Mouse (Mus musculus) frontal cortex, adult (tissue): Measurements from ENCODE around the gene Rras2.

Experiments
- ATAC-seq: cut with Nextera tagmentation; 2 replicates; pipeline ENCODE4 v1.9.2; 2017; ENCODE audit warnings: mild to moderate bottlenecking, moderate library complexity, mixed read lengths; ENCODE audit not compliant: low TSS enrichment

The Rras2 gene

DNA sequence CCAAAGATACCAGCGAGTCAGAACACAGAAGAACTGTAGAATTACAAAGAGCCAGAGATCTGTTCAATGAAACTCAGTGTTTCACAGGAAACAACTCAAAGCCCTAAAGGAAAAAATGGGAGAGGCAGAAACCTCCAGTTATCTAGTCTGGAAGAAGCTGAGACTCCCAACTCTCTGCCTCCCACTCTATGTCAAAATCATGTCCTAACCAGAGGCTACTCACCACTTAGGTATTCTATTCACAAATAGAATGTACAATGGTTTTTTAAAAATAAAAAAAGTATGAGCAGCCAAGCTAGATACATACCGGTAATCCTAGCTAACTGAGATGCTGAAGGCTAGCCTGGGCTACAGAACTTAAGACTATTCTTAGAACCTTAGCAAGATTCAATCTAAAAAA lies 3.3 kb downstream of the Rras2 start:
- ATAC-seq = no peak

DNA sequence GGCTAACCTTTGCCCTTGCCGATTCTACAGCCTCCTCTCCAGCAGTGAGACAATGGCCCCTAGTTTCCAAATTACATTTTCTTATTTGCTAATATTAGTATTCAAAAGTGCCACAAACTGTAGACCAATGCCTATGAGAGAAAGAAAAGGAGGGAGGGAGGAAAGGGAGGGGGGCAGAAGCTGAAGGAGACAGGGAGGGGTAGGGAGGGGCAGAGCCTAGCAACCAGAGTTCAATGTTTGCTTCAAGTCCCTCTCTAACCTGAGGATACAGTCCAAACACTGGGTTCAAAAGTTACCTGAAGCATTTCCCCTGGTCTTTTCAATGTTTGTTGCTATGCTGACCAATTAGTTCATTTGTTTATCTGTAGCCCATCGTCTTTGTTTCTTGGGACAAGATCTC lies 7.1 kb downstream of the Rras2 start:
- no peak for ATAC-seq

DNA sequence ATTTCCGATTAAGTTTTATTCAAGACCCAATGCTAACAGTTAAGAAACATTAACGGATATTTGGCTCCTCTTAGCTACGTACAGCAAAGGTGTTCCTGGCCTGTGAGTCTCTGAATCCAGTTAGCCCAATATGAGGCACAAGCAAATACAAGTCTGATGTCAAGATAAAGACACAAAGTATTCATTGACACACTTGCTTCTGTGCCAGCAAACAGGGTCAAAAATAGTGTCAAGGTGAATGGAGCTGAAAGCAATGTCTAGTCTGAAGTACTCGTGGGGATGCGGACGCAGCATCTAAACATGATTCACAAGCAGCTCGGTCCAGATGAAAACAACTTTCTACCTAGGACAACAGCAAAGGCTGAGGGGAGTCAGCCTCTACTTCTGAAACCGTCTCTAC lies 11.7 kb downstream of the Rras2 start:
- no peak for ATAC-seq

DNA sequence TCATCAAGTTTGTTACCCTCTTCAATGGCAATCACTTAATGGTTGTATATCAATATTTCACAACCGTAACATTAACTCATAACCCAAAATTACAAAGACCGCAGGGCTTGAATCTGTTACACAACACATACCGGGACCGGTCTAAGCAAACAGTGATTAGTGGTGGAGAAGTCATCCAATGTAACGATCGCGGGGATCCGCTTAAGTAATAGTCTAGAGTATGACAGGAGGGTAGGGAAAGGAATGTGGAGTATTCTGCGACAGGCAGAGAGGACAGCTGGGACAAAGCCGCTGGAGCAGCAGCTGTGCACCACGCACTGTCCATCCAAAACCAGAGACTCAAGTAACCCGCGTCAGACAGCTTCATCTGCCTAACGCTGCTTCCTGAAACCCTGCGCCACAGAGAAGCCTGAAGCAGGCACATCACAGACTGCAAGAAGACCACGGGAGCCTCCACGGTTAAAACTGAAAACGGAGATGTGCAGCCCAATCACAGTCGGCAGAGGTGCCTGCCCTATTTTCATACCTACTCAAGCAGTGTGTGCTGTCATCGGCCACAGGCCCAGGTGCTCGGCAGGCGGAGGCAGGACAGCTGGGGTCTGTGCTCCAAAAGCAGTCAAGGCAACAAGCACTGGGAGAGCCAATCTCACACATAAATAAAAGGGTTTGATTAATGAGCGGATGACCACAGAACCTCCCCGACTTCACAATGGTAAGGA lies 13.8 kb downstream of the Rras2 start:
- ATAC-seq = 0 out of 2 replicates have a peak, but pooled peaks have one; percentile 17

DNA sequence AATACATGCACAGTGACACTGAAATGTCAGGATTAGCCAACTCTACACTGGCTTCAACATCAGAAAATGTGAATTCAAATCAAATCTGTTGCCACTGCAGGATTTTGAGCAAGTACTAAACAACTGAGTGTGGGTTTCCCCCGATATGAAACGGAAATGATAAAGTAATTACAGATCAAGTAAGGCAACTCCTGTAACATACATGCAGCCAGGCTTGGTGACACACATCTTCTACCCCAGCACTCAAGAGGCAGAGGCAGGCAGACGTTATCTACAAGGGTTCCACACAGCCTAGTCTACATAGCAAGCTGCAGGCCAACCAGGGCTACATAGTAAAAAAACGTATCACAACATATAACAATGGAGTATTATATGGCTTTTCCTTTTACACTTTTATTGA lies 14.4 kb downstream of the Rras2 start:
- ATAC-seq = no peak

DNA sequence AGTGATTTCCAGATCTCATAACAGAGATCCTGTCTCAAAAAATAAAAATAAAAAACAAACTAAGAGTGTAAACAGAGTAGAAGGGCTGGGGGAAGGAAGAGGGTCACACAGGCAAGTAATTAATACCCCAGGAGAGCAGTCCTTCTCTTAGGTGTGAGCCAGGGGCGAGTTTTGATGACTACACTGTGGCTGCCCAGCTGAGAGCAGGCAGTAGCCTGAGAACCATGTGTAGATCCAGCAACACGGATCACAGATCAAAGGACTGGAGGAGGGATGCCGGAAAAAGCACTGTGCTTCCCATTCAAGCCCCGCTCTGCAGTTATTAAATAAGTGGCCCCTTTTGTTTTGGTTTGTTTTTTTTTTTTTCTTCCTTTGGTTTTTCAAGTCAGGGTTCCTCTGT lies 15.0 kb downstream of the Rras2 start:
- ATAC-seq = no peak

DNA sequence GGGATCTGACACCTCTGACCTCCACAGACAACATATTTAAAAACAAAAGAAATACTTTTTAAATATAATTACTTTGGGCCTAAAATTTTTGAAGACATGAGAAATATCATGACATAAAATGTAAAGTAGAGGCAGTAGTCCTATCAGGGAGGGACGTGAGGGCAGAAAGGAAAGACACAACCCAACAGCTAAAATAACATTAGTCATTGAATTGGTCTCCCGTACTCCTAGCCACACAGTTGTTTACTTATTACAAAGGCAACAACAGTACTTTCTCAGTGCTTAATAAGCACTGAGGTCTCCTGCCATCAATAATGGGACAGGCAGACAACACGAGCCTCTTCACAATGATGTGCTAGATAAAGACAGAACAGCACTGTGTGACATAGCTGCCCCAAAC lies 16.2 kb downstream of the Rras2 start:
- no peak for ATAC-seq

DNA sequence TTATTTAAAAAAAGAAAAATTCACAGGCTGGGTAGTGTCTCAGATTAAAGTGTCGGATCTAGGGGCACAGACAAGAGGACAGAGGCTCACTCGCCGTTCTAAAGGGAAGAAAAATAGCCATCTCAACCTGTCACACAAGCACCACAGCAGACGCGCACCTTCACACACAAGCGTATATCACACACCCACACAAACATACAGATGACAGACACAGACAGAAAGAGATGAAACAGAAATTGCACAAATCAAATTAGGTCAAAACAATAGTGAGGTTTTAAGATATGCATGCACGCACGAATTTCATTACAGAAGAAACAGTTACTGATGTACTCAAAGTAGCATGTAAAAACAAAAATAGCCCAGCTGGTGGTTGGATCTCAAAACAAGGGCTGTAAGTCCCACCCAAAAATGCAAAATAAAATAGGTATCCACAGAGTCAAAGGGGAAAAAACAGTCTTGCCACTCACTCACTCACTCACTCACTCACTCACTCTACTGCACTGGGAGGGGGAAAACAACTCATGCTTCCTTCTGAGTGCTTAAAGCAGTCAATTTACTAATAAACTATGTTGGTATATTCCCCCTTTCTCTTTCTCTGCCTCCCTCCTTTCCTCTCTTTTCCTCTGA lies 23.9 kb downstream of the Rras2 start:
- ATAC-seq = no peak

DNA sequence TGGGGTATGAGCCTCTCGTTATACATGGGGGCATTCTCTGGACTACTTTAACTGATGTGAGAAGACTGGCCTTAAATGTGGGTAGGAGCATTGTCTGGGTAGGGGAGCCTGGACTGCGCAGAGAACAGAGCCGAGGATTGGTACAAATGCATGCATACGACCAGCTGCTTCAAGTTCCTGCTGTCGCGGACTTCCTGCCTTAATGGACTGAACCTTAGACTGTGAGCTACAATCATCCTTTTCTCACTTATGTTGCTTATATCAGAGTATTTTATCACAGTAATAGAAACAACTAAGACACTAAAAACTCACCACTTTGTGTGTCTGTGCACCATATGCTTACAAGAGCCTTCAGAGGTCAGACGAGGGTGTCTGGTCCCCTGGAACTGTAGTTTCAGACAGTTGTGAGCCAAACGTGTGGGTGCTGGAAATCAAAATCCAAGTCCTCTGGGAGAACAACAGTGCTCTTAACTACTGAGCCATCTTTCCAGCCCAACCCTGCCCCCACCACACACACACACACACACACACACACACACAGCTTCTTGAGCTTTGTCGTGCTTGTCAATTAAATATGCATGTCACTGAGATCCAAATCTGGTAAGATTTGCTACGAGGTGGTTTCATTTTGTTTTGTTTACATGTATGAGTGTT lies 26.6 kb downstream of the Rras2 start:
- no peak for ATAC-seq

DNA sequence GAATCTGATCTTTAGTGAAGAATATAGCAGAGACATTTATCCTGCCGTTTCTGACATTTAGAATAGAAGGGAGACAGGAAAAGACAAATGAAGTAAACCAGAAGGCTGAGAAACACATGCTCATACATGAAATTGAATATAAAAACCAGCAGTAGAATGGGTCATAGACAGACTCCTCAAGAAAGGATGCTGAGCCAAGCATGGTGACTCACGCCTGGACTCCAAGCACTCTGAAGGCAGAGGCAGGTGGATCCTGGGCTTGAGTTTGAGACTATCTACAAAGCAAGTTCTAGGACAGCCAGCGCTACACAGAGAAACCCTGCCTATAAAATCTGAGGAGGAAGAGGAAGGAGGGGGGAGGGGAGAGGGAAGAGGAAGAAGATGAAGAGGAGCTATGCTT lies 27.4 kb downstream of the Rras2 start:
- ATAC-seq = no peak

DNA sequence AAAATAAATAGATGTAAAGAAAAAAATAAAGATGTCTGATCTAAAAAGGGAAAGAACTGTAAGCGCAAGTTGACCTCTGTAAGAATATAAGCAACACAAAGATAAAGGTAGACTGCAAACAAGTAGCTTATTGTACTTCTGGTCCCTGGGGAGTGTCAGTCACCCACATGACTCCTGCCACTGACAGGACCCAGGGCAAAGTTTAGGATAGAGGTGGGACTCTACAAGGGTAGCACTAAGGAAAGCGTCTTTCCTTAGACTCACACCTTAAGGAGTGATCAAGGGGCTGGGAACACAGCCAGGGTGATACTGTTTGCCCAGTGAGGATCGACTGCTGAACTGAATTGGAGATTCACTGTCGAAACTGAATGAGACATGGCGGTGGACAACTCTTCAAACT lies 28.7 kb downstream of the Rras2 start:
- no peak for ATAC-seq

DNA sequence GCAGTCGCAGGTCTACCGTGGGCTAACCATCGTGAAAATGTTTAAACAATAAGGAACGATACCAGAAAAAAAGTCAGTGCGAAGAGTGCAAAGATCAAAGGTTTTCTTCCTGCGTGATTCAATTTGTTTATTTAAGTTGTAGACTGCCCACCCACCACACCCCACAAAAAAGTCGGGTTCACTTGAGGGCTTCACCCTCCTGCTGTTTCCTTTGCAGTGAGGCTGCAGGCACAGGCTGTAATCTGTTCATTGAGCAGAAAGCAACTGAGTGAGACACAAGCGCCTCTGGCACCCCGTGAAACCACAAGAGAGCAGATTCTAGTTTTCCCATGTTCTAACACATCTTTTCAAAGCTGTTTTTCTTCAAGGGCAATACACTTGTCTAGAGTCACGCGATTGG lies 29.6 kb downstream of the Rras2 start:
- ATAC-seq = peak; percentile 38; the same call in 1 of the 2 replicates

DNA sequence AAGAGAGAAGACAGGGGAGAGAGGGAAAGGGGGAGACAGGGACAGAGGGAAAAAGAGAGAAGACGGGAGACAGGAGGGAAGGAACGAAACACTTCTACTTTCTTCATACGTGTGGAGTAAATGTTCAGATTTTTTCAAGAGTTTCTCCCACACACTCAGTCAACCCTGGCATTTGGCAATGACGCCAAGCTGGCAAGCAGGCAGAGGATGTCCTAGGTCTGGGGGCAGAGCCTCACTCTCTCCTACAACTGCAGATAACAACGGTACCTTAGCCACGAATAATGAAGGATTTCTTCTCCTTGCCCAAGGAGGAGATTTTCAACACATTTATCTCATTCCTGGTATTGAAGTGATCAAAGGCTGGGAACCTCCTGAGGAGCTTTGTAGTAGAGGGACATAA lies 30.2 kb downstream of the Rras2 start:
- ATAC-seq = peak; percentile 58; the same call in 1 of the 2 replicates

DNA sequence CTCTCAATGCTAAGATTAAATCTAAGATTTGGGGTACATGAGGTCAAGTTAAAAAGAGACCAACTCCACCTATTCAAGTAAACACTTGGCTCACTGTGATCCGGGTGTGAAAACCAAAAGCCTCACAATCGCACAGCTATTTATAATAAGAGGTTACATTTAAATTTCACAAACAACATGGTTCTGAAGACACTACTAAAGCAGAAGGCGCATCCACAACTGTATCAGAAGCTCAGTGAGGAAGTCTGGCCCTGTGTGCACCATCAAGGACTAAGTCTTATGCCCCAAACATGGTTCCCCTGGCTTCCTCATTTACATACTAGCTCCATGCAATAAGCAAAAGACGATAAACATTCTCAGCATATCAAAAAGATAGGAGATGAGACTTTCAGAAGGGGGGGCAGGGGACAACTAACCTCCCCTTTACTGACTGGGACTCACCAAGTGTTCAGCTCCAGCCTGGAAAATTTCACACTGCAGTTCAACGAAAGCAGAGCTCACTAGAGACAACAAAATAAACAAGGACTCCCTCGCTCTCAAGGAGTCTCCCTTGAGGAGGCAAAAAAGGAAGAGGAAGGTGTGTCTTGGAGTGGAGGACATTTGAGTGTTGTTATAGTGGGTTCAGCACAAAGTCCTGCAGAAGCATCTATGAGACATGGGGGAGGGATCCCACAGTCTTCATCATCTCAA lies 31.4 kb downstream of the Rras2 start:
- no peak for ATAC-seq

DNA sequence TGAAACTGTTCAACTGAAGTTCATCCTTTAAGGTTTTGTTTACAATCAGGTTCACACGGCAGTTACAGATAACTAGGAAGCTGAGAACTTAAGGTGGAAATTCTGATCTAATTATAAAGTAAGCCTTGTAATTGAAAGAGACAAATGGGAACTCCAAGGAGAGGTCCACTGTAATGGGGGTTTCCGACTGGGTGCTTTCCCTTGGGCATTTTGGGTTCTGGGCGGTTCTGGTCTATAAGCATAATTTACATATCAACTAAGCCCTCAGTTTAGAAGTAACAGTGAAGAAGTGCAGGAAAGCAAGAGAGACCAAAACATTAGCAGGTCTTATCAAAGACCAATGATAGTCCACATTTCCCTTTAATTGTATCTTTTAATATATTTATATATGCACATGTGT lies 33.8 kb downstream of the Rras2 start:
- no peak for ATAC-seq

DNA sequence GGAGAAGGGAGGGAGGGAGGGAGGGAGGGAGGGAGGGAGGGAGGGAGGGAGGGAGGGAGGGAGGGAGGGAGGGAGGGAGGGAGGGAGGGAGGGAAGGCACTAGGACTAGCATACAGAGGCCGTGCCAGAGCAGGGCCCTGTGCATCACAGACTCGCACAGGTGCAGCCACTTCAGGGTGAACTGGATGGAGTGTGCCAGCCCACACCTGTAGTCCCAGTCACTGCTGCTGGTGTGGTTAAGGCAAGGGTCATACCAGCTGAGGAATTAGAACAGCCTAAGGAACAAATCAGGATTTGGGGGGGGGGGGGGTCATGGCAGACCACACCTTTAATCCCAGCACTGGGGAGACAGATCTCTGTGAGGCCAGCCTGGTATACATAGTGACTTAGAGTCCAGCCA lies 34.5 kb downstream of the Rras2 start:
- no peak for ATAC-seq

DNA sequence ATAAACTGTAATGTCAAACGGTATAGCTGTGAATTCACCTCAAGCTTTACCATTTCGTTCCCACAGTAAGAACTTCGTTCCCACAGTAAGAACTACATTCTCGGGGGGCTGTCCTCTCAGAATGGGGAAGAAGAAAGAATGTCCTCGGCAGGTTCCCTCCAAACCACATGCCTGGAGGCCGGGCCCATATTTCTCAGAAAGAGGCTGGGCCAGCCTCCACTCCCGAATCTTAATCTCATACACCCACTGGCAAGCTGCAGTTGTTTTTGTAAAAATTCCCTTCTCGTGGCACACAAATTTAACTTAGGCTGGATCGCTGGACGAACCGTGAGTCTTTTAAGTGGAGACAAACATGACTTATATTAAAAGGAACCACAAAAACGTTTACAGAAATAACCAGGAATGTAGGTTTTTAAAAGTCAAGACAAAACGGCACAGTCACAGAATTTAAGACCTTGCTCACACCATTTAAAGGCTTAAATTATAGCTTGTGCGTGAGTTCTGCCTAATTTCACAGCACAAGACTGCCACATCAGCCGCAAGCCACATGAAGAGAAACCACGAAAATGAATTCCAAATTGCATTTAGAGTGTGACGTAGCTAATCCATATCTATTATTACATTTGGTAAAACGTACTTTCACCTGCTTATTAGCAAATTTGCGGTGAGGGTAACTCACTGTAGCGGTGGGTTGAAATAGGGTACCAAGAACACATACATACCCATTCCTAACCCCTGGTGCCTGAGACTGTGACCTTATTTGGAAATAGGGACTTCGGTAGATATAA lies 35.8 kb downstream of the Rras2 start:
- peak; percentile 85 for ATAC-seq

DNA sequence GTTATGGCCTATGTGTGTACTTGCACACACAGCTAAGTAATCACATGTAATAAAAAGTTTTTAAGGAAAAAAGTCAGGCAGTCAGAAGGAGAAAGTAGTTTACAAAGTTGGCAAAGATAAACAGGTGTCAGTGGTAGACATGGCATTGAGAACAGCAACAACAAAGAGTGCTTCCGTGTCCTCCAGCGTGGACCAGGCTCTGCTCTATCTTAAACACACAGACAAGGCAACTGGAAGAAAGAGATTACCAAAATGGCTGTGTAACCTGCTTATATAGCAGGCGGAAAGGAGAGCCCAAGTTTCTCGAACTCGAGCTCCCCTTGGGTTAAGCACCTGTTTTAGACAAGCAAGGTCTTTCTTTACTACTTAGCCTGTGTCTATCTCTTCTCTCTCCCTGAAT lies 37.3 kb downstream of the Rras2 start:
- ATAC-seq = no peak

DNA sequence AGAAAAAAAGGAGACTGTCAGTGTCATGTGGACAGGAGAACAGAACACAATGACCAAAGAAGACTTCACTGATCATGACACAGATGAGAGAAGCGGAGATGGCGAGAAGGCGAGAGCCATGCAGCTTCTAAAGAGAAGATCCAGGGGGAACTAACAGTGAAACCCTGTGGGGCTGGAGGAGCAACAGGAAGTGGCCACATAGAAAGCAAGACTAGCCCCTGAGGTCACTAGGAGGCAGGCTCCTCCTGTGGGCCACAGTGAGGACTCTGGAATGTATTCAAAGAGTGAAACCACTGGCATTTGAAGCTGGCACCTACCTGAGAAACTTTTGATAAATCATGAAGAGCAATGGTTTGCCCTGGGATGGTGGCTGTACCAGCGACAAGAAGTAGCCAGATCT lies 38.2 kb downstream of the Rras2 start:
- ATAC-seq = no peak

DNA sequence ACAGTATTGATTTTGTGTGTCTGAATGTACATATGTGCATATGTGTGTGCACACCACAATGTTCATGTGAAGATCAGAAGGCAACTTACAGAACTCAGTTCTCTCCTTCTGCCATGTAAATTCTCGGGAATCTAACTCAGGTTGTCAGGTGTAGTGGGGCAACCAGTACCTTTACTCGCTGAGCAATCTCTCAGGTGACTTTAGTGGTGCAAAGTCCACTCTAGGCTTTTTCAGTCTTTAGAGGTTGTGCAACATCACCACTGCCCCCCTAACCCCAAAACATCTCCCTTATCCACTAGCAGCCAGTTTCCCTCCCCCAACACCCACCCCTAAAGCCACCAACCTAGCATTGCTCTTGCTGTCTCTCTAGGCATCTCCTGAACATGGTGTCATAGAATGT lies 43.0 kb downstream of the Rras2 start:
- ATAC-seq = no peak

DNA sequence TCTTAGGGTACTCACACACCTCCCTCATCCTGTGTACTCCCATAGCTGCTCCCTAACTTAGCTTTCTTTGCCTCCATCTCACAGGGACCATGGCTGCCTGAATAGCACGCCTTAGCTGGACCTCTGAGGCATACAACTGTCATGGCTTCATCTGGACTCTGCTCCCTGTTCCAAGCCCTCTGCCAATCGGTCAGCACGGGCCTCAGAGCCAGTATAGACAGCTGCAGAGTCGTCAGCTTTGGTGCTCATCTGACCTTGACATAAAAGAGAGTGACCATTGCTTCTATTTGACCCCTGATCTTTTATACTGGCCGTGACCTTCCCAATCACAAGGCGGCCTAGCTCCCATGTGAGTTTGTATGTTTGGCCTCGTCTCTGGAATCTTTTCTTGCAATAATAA lies 43.4 kb downstream of the Rras2 start:
- ATAC-seq = no peak
